Comparison of ENCODE assay signal across 12 mouse cellular contexts in genomic region chr4:47645093-47645492, GRCm38 (mm10).
DNase-seq lines count a peak whose midpoint lies in the region; ATAC-seq and TF ChIP-seq lines count a peak whose summit lies in the region.
"Had no signal": no experiment of that assay in that cellular context is flagged by ENCODE, and none has a peak within 500 bp of the region (broad histone marks: within the 10 kb centered on the region; RNA-seq: fewer than 3 reads in every experiment).

No protein-coding gene starts in this region.

- no peak overlapping the region for H3K27ac ChIP-seq in kidney, embryonic 14.5 days (ENCODE audit: low read depth, low read length)
- H3K27ac ChIP-seq in kidney, embryonic 16.5 days (ENCODE audit: low read length), result no peak overlapping the region
- H3K27ac ChIP-seq in embryonic facial prominence, embryonic 14.5 days (replicated peaks; ENCODE audit: low read depth, low read length), result no peak overlapping the region
- H3K27ac ChIP-seq in heart, embryonic 16.5 days (ENCODE audit: low read length), result no peak overlapping the region
- H3K27ac ChIP-seq in stomach, embryonic 15.5 days, result no peak overlapping the region
- no peak overlapping the region for H3K27ac ChIP-seq in cerebellum, adult 2 months (ENCODE audit: insufficient read depth, low read length)
- H3K27ac ChIP-seq: embryonic facial prominence, embryonic 13.5 days; neural tube, embryonic 13.5 days had no signal

- no peaks in the 10 kb centered on the region for H3K4me1 ChIP-seq in kidney, embryonic 14.5 days (ENCODE audit: control insufficient read depth, insufficient read depth, low read length)
- H3K4me1 ChIP-seq in kidney, embryonic 16.5 days (ENCODE audit: insufficient read depth, low read length), result peaks cover 6% of the 10 kb centered on the region; the same call in 1 of the 2 replicates
- no peaks in the 10 kb centered on the region for H3K4me1 ChIP-seq in embryonic facial prominence, embryonic 14.5 days (ENCODE audit: control insufficient read depth, insufficient read depth, low read length)
- H3K4me1 ChIP-seq in heart, embryonic 16.5 days (ENCODE audit: control insufficient read depth, insufficient read depth, low read length), result 0 out of 2 replicates have a peak, but pooled peaks cover 4% of the 10 kb centered on the region
- H3K4me1 ChIP-seq in stomach, embryonic 15.5 days, result no peaks in the 10 kb centered on the region
- peaks cover 6% of the 10 kb centered on the region; the same call in 1 of the 2 replicates for H3K4me1 ChIP-seq in cerebellum, adult 2 months (ENCODE audit: control insufficient read depth, insufficient read depth, low read length)
- H3K4me1 ChIP-seq: embryonic facial prominence, embryonic 13.5 days had no signal

- ATAC-seq in kidney, embryonic 14.5 days (ENCODE audit: low FRiP score, low TSS enrichment), result 0 out of 2 replicates have a peak, but pooled peaks have one; percentile 32
- ATAC-seq in kidney, embryonic 16.5 days (ENCODE audit: low FRiP score, low TSS enrichment), result no peak
- ATAC-seq in embryonic facial prominence, embryonic 14.5 days (ENCODE audit: low read depth), result peak; percentile 72
- peak; percentile 92 for ATAC-seq in heart, embryonic 16.5 days (replicated peaks; ENCODE audit: extremely low read depth, insufficient read depth, low FRiP score)
- peak; percentile 47; the same call in 1 of the 2 replicates for ATAC-seq in stomach, embryonic 15.5 days (ENCODE audit: insufficient read depth, low FRiP score, low read depth)
- no peak for ATAC-seq in frontal cortex, adult (ENCODE audit: low TSS enrichment)

- DNase-seq in embryonic facial prominence, embryonic 14.5 days (ENCODE audit: low spot score), result no peak
- DNase-seq in cerebellum, adult 2 months, result no peak
- no peak for DNase-seq in left cerebral cortex, postnatal 36 days (ENCODE audit: low spot score in 2 of 2)
- DNase-seq: kidney, adult 2 months; layer of hippocampus, postnatal 36 days had no signal

- no peak overlapping the region for H3K4me2 ChIP-seq in kidney, embryonic 14.5 days (replicated peaks; ENCODE audit: low read depth, low read length)
- H3K4me2 ChIP-seq in kidney, embryonic 16.5 days (replicated peaks; ENCODE audit: low read depth, low read length), result no peak overlapping the region
- H3K4me2 ChIP-seq in embryonic facial prominence, embryonic 14.5 days (ENCODE audit: low read depth, low read length), result no peak overlapping the region
- H3K4me2 ChIP-seq in heart, embryonic 16.5 days (ENCODE audit: low read depth, low read length), result no peak overlapping the region
- H3K4me2 ChIP-seq in stomach, embryonic 15.5 days, result no peak overlapping the region
- H3K4me2 ChIP-seq: embryonic facial prominence, embryonic 13.5 days; neural tube, embryonic 13.5 days had no signal

- 0 out of 2 replicates have a peak, but pooled peaks cover 3% of the 10 kb centered on the region for H3K9me3 ChIP-seq in kidney, embryonic 14.5 days (ENCODE audit: control insufficient read depth, low read length)
- H3K9me3 ChIP-seq in kidney, embryonic 16.5 days (ENCODE audit: low read length), result peaks cover 2% of the 10 kb centered on the region; the same call in 1 of the 2 replicates
- peaks cover 5% of the 10 kb centered on the region; the same call in 1 of the 2 replicates for H3K9me3 ChIP-seq in embryonic facial prominence, embryonic 14.5 days (ENCODE audit: control insufficient read depth, low read length)
- peaks cover 10% of the 10 kb centered on the region for H3K9me3 ChIP-seq in heart, embryonic 16.5 days (replicated peaks; ENCODE audit: control insufficient read depth, low read length)
- no peaks in the 10 kb centered on the region for H3K9me3 ChIP-seq in stomach, embryonic 15.5 days
- H3K9me3 ChIP-seq: embryonic facial prominence, embryonic 13.5 days; neural tube, embryonic 13.5 days had no signal

- no peak for TF ChIP-seq CTCF in cerebellum, adult 2 months (IDR thresholded peaks at IDR 0.05; ENCODE audit: borderline replicate concordance, insufficient read depth, low read depth, low read length)

- 46% methylated on average over 1 of the region's 1 CpGs for WGBS in kidney, embryonic 14.5 days
- 85% methylated on average over 1 of the region's 1 CpGs for WGBS in kidney, embryonic 16.5 days
- WGBS in embryonic facial prominence, embryonic 14.5 days, result 57% methylated on average over 1 of the region's 1 CpGs
- WGBS in heart, embryonic 16.5 days, result 38% methylated on average over 1 of the region's 1 CpGs
- 35% methylated on average over 1 of the region's 1 CpGs for WGBS in stomach, embryonic 15.5 days
- 84% methylated on average over 1 of the region's 1 CpGs for WGBS in cerebellum, adult 2 months

- no peak overlapping the region for H3K4me3 ChIP-seq in kidney, embryonic 14.5 days (ENCODE audit: low read length)
- no peak overlapping the region for H3K4me3 ChIP-seq in kidney, embryonic 16.5 days (ENCODE audit: low read length)
- H3K4me3 ChIP-seq in embryonic facial prominence, embryonic 14.5 days (ENCODE audit: low read depth, low read length), result no peak overlapping the region
- H3K4me3 ChIP-seq in heart, embryonic 16.5 days (ENCODE audit: low read length), result no peak overlapping the region
- no peak overlapping the region for H3K4me3 ChIP-seq in stomach, embryonic 15.5 days (replicated peaks)
- no peak overlapping the region for H3K4me3 ChIP-seq in cerebellum, adult 2 months (replicated peaks; ENCODE audit: insufficient read depth, low read depth, low read length)
- H3K4me3 ChIP-seq: embryonic facial prominence, embryonic 13.5 days; neural tube, embryonic 13.5 days had no signal

- no peaks in the 10 kb centered on the region for H3K27me3 ChIP-seq in kidney, embryonic 14.5 days (ENCODE audit: control insufficient read depth, insufficient read depth, low read length)
- no peaks in the 10 kb centered on the region for H3K27me3 ChIP-seq in kidney, embryonic 16.5 days (ENCODE audit: insufficient read depth, low read length)
- no peaks in the 10 kb centered on the region for H3K27me3 ChIP-seq in embryonic facial prominence, embryonic 14.5 days (replicated peaks; ENCODE audit: control insufficient read depth, insufficient read depth, low read length)
- no peaks in the 10 kb centered on the region for H3K27me3 ChIP-seq in heart, embryonic 16.5 days (ENCODE audit: control insufficient read depth, insufficient read depth, low read length)
- no peaks in the 10 kb centered on the region for H3K27me3 ChIP-seq in stomach, embryonic 15.5 days (replicated peaks)
- no peaks in the 10 kb centered on the region for H3K27me3 ChIP-seq in cerebellum, adult 2 months (ENCODE audit: control insufficient read depth, insufficient read depth, low read length)
- H3K27me3 ChIP-seq: embryonic facial prominence, embryonic 13.5 days; neural tube, embryonic 13.5 days had no signal

- H3K36me3 ChIP-seq in kidney, embryonic 14.5 days (ENCODE audit: control insufficient read depth, insufficient read depth, low read length), result no peaks in the 10 kb centered on the region
- no peaks in the 10 kb centered on the region for H3K36me3 ChIP-seq in kidney, embryonic 16.5 days (ENCODE audit: insufficient read depth, low read length)
- no peaks in the 10 kb centered on the region for H3K36me3 ChIP-seq in embryonic facial prominence, embryonic 14.5 days (ENCODE audit: control insufficient read depth, insufficient read depth, low read length)
- H3K36me3 ChIP-seq in heart, embryonic 16.5 days (ENCODE audit: control insufficient read depth, insufficient read depth), result no peaks in the 10 kb centered on the region
- H3K36me3 ChIP-seq in stomach, embryonic 15.5 days, result no peaks in the 10 kb centered on the region
- H3K36me3 ChIP-seq: embryonic facial prominence, embryonic 13.5 days; neural tube, embryonic 13.5 days had no signal

- intact Hi-C loops in left cerebral cortex, postnatal 36 days (cut with DNase I), result no loop called here

- no peak for TF ChIP-seq POLR2A in cerebellum, adult 2 months (IDR thresholded peaks at IDR 0.05; ENCODE audit: borderline replicate concordance, insufficient read depth, low read length)

- H3K9ac ChIP-seq in kidney, embryonic 14.5 days (ENCODE audit: low read depth, low read length), result no peak overlapping the region
- no peak overlapping the region for H3K9ac ChIP-seq in kidney, embryonic 16.5 days (replicated peaks; ENCODE audit: low read length)
- H3K9ac ChIP-seq in embryonic facial prominence, embryonic 14.5 days (ENCODE audit: low read depth, low read length), result no peak overlapping the region
- H3K9ac ChIP-seq in heart, embryonic 16.5 days (ENCODE audit: low read length), result no peak overlapping the region
- H3K9ac ChIP-seq in stomach, embryonic 15.5 days, result no peak overlapping the region
- H3K9ac ChIP-seq: embryonic facial prominence, embryonic 13.5 days; neural tube, embryonic 13.5 days had no signal

Comparison
In these comparisons a context has a peak if more than half of its experiments do, and no peak if none do; other contexts are left out.
1. ATAC-seq: peak in kidney, embryonic 14.5 days (single experiment), embryonic facial prominence, embryonic 14.5 days (single experiment), heart, embryonic 16.5 days (single experiment) and stomach, embryonic 15.5 days (single experiment); none in kidney, embryonic 16.5 days (single experiment) and frontal cortex, adult (single experiment).